Mouse (Mus musculus) E14TG2a.4 (cell line): ENCODE data around the gene Naa20.

ENCODE experiments used
- CTCF ChIP-seq: conservative IDR thresholded peaks from 2 replicates; pipeline ENCODE4 v1.5.1; 2014; ENCODE audit warnings: low read length
- NANOG ChIP-seq: IDR thresholded peaks from 2 replicates; pipeline ENCODE4 v1.6.1; 2014; ENCODE audit warnings: borderline replicate concordance, low read length, mixed read lengths
- POU5F1 ChIP-seq: IDR thresholded peaks from 2 replicates; pipeline ENCODE4 v1.6.1; 2014; ENCODE audit warnings: low read length, borderline replicate concordance

- TF ChIP-seq CTCF (no peak), POU5F1 (no peak), NANOG (no peak)
Measured at GRCm38 (mm10) chr2:145873953-145874352, 27.9 kb upstream of the Naa20 start.
